Mouse (Mus musculus): ENCODE data around the gene Hsd17b7. TPM values are rescaled to one million over a fixed set of nuclear protein-coding genes. Genes with fewer than 3 reads are reported as not detected.

Hsd17b7 gene
- polyA plus RNA-seq, 1 experiment, result 9.5 TPM

GRCm38 (mm10) chr1:169970936-169971335 is 1.9 kb upstream of the Hsd17b7 start:
- no peak overlapping the region for H3ac ChIP-seq (ENCODE audit: control insufficient read depth, insufficient read length)
- no peaks in the 10 kb centered on the region for H3K27me3 ChIP-seq (ENCODE audit: control insufficient read depth, insufficient read depth, insufficient read length)
- H3K4me3 ChIP-seq, result no peak overlapping the region
- H3K36me3 ChIP-seq (ENCODE audit: control insufficient read depth, insufficient read depth), result peaks cover 16% of the 10 kb centered on the region
- no peak overlapping the region for H3K4me2 ChIP-seq (ENCODE audit: low read depth)
- TF ChIP-seq MYOG (IDR thresholded peaks at IDR 0.05; ENCODE audit: control insufficient read depth in 1 of 3, insufficient read depth in 1 of 3, insufficient read length in 2 of 3, low read depth in 2 of 3) (no peak), TCF3 (IDR thresholded peaks at IDR 0.05; ENCODE audit: insufficient read length, low read depth) (no peak), POLR2AphosphoS2 (IDR thresholded peaks at IDR 0.05; ENCODE audit: insufficient read length, low read depth) (no peak), E2F4 (IDR thresholded peaks at IDR 0.05; ENCODE audit: insufficient read depth) (no peak), TCF12 (IDR thresholded peaks at IDR 0.05; ENCODE audit: insufficient read depth, poor library complexity, severe bottlenecking) (no peak), POLR2A (IDR thresholded peaks at IDR 0.05; ENCODE audit: insufficient read length, low read depth) (no peak)
- H3K79me2 ChIP-seq (ENCODE audit: control insufficient read depth, insufficient read depth), result peaks cover 8% of the 10 kb centered on the region

DNA sequence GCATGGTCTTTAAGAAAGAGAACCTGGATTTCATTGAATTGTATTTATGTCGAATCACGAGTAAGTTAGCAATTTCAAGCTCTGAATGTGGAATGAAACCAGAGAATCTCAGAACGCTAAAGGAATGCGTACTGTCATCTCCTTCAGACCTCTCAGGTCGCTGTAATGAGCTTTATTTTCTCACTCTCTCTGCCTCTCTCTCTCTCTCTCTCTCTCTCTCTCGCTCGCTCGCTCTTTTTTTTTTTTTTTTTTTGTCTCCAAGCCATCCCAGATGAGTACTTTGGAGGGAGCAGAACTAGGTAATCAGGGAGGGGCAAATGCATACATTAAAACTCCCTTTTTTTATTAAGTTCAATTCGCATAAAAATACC is 460 bp upstream of the Hsd17b7 start:
- Histone ChIP-seq H3K4me2 (ENCODE audit: low read depth) (peak overlapping the region; percentile 70), H3K79me2 (ENCODE audit: control insufficient read depth, insufficient read depth) (peaks cover 8% of the 10 kb centered on the region), H3ac (ENCODE audit: control insufficient read depth, insufficient read length) (no peak overlapping the region), H3K27me3 (ENCODE audit: control insufficient read depth, insufficient read depth, insufficient read length) (no peaks in the 10 kb centered on the region), H3K36me3 (ENCODE audit: control insufficient read depth, insufficient read depth) (peaks cover 18% of the 10 kb centered on the region), H3K4me3 (peak overlapping the region; percentile 67)
- TF ChIP-seq USF1 (IDR thresholded peaks at IDR 0.05; ENCODE audit: low read depth) (no peak), POLR2A (IDR thresholded peaks at IDR 0.05; ENCODE audit: insufficient read length, low read depth) (no peak)

GRCm38 (mm10) chr1:169953106-169953505 is 15.9 kb downstream of the Hsd17b7 start:
- H3K36me3 ChIP-seq (ENCODE audit: control insufficient read depth, insufficient read depth), result peaks cover 32% of the 10 kb centered on the region
- no peaks in the 10 kb centered on the region for H3K79me2 ChIP-seq (ENCODE audit: control insufficient read depth, insufficient read depth)
- H3K4me2 ChIP-seq (ENCODE audit: low read depth), result no peak overlapping the region
- TF ChIP-seq MYOD1 (IDR thresholded peaks at IDR 0.05; ENCODE audit: control insufficient read depth in 1 of 3, insufficient read length in 2 of 3, low read depth in 2 of 3), result no peak
- no peak overlapping the region for H3K4me3 ChIP-seq
- no peak overlapping the region for H3ac ChIP-seq (ENCODE audit: control insufficient read depth, insufficient read length)
- no peaks in the 10 kb centered on the region for H3K27me3 ChIP-seq (ENCODE audit: control insufficient read depth, insufficient read depth, insufficient read length)

DNA sequence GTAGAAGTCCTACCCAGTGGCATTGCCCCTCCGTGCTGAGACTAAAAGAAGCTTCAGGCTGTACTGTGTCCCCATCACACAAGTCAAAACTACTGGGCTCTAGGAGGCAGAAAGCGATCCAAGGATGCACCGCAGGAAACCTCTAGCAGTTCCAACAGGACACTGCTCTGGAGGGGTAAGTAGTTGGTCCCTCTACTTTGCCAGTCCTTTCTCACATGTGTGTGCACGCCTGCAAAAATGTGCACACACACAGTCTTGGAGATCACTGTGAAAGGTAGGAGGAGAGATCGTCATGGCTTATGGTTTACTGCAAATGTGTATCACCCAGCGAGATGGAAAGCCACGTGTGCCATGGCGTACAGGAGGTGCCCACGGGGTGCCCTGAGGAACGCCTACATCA is 16.4 kb downstream of the Hsd17b7 start:
- Histone ChIP-seq H3K4me3 (no peak overlapping the region), H3K27me3 (ENCODE audit: control insufficient read depth, insufficient read depth, insufficient read length) (no peaks in the 10 kb centered on the region), H3ac (ENCODE audit: control insufficient read depth, insufficient read length) (no peak overlapping the region), H3K79me2 (ENCODE audit: control insufficient read depth, insufficient read depth) (no peaks in the 10 kb centered on the region), H3K4me2 (ENCODE audit: low read depth) (no peak overlapping the region), H3K36me3 (ENCODE audit: control insufficient read depth, insufficient read depth) (peaks cover 28% of the 10 kb centered on the region)
- TF ChIP-seq POLR2A (IDR thresholded peaks at IDR 0.05; ENCODE audit: insufficient read length, low read depth), result no peak
- TF ChIP-seq SRF (IDR thresholded peaks at IDR 0.05; ENCODE audit: control insufficient read depth, insufficient read length, low read depth), result no peak
- no peak for TF ChIP-seq MAX (IDR thresholded peaks at IDR 0.05; ENCODE audit: low read depth)
- no peak for TF ChIP-seq TCF12 (IDR thresholded peaks at IDR 0.05; ENCODE audit: insufficient read depth, poor library complexity, severe bottlenecking)
- no peak for TF ChIP-seq USF1 (IDR thresholded peaks at IDR 0.05; ENCODE audit: low read depth)
- TF ChIP-seq TCF3 (IDR thresholded peaks at IDR 0.05; ENCODE audit: insufficient read length, low read depth), result no peak
- TF ChIP-seq MYOG (IDR thresholded peaks at IDR 0.05; ENCODE audit: control insufficient read depth in 1 of 3, insufficient read depth in 1 of 3, insufficient read length in 2 of 3, low read depth in 2 of 3), result no peak
- no peak for TF ChIP-seq CEBPB (IDR thresholded peaks at IDR 0.05; ENCODE audit: insufficient read depth, poor library complexity, severe bottlenecking)
- TF ChIP-seq MYOD1 (IDR thresholded peaks at IDR 0.05; ENCODE audit: control insufficient read depth in 1 of 3, insufficient read length in 2 of 3, low read depth in 2 of 3), result no peak
- TF ChIP-seq REST (IDR thresholded peaks at IDR 0.05; ENCODE audit: insufficient read depth, insufficient read length), result no peak
- no peak for TF ChIP-seq E2F4 (IDR thresholded peaks at IDR 0.05; ENCODE audit: insufficient read depth)

DNA sequence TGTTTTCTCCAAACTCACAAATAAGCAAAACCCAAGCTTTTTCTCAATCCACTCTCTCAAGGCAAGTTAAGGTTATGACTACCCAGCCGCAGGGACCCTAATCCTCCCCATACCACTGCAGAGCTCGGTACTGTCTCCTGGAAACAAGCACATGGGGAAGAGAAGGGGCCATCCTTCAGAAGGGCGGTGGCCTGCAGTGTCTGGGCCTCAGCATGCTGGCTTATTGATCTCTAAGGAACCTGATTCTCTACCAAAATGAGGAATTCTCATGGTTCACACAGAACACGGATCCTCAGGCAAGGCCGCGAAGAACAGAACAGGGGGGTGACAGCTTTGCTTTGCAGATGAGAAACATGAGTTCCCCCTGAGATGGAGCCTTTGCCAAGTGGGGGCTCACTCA is 17.5 kb downstream of the Hsd17b7 start:
- Histone ChIP-seq H3K79me2 (ENCODE audit: control insufficient read depth, insufficient read depth) (no peaks in the 10 kb centered on the region), H3K36me3 (ENCODE audit: control insufficient read depth, insufficient read depth) (peaks cover 27% of the 10 kb centered on the region), H3K27me3 (ENCODE audit: control insufficient read depth, insufficient read depth, insufficient read length) (no peaks in the 10 kb centered on the region), H3K4me2 (ENCODE audit: low read depth) (no peak overlapping the region), H3K4me3 (no peak overlapping the region), H3ac (ENCODE audit: control insufficient read depth, insufficient read length) (no peak overlapping the region)
- TF ChIP-seq TCF12 (IDR thresholded peaks at IDR 0.05; ENCODE audit: insufficient read depth, poor library complexity, severe bottlenecking), result no peak

DNA sequence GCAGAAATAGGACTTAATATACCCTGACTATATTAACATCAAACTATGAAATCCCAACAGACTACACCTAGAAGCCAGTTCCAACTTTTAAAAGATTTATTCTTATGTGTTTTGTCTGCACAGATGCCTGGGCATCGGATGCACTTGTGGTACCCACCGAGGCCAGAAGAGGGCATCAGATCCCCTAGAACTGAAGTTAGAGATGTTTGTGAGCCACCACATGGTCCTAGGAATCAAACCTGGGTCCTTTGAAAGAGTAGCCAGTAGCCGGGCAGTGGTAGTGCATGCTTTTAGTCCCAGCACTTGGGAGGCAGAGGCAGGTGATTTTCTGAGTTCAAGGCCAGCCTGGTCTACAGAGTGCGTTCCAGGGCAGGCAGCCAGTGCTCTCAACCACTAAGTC is 18.4 kb downstream of the Hsd17b7 start:
- Histone ChIP-seq H3K79me2 (ENCODE audit: control insufficient read depth, insufficient read depth) (no peaks in the 10 kb centered on the region), H3K4me2 (ENCODE audit: low read depth) (no peak overlapping the region), H3K4me3 (no peak overlapping the region), H3K36me3 (ENCODE audit: control insufficient read depth, insufficient read depth) (peaks cover 23% of the 10 kb centered on the region), H3K27me3 (ENCODE audit: control insufficient read depth, insufficient read depth, insufficient read length) (no peaks in the 10 kb centered on the region), H3ac (ENCODE audit: control insufficient read depth, insufficient read length) (no peak overlapping the region)
- TF ChIP-seq TCF3 (IDR thresholded peaks at IDR 0.05; ENCODE audit: insufficient read length, low read depth) (no peak), USF1 (IDR thresholded peaks at IDR 0.05; ENCODE audit: low read depth) (no peak), MYOD1 (IDR thresholded peaks at IDR 0.05; ENCODE audit: control insufficient read depth in 1 of 3, insufficient read length in 2 of 3, low read depth in 2 of 3) (no peak), MAX (IDR thresholded peaks at IDR 0.05; ENCODE audit: low read depth) (no peak), E2F4 (IDR thresholded peaks at IDR 0.05; ENCODE audit: insufficient read depth) (no peak), MYOG (IDR thresholded peaks at IDR 0.05; ENCODE audit: control insufficient read depth in 1 of 3, insufficient read depth in 1 of 3, insufficient read length in 2 of 3, low read depth in 2 of 3) (no peak), POLR2AphosphoS2 (IDR thresholded peaks at IDR 0.05; ENCODE audit: insufficient read length, low read depth) (no peak)
